Mouse (Mus musculus): ENCODE results near the gene Pla2g1b. TPM values are rescaled to one million over a fixed set of nuclear protein-coding genes. Genes with fewer than 3 reads are reported as not detected.
A peak's percentile ranks its signal among the peaks of the same experiment; 100 is the strongest.
"Not testable (repeated sequence)": the region's sequence is repeated elsewhere in the genome, so short reads cannot be mapped to it uniquely, and the experiment has no call there.

Gene Pla2g1b
- total RNA-seq, 2 experiments from 2014 or later, result 13.7 TPM; not detected in 1

- no peak for DNase-seq (ENCODE audit: low spot score in 2 of 2)
Measured at GRCm38 (mm10) chr5:115503035-115503434, 37.0 kb downstream of the Pla2g1b start.

- not testable (repeated sequence) for DNase-seq (ENCODE audit: low spot score in 2 of 2)
Measured at GRCm38 (mm10) chr5:115505617-115506016, 39.6 kb downstream of the Pla2g1b start.

DNA sequence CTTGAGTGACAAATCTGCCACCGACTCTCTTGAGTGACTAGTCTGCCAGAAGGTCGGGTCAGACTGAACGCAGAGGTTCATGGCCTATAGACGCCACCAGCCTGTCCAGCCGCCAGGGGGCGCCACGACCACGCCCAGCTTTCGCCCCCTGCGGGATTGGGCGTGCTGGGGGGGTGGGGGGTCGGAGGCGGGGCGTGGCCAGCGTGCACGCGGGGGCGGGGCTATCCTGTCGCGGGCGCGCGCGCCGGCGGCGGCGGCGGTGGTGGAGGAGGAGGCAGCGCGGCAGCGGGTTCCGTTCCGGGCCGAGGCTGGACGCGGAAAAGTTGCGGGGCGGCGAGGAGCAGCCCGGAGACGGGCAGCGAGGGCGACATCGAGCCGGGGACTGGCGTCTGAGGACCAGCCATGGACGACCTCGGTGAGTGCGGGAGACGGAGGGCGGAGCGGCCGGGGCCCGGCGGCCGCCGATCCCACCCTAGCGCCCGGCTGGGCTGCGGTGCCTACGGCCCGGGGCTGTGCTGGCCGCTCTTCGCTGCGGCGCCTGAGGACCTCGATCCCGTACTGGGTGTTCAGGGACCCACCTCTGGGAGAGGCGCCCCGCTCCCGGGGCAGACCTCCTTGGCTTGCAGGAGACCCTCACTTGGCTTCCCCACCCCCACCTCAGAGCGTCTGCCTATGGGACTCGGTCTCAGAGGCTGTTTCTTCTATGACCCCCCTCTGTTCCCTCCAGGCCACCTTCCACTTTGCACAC, 40.6 kb downstream of the Pla2g1b start, which contains the start of gene Pxn:
Gene Pxn, plus strand, starts transcription at position 223 of the 748 bp plus-strand sequence.
- DNase-seq (ENCODE audit: low spot score in 2 of 2), result peak; percentile 95 to 97

DNA sequence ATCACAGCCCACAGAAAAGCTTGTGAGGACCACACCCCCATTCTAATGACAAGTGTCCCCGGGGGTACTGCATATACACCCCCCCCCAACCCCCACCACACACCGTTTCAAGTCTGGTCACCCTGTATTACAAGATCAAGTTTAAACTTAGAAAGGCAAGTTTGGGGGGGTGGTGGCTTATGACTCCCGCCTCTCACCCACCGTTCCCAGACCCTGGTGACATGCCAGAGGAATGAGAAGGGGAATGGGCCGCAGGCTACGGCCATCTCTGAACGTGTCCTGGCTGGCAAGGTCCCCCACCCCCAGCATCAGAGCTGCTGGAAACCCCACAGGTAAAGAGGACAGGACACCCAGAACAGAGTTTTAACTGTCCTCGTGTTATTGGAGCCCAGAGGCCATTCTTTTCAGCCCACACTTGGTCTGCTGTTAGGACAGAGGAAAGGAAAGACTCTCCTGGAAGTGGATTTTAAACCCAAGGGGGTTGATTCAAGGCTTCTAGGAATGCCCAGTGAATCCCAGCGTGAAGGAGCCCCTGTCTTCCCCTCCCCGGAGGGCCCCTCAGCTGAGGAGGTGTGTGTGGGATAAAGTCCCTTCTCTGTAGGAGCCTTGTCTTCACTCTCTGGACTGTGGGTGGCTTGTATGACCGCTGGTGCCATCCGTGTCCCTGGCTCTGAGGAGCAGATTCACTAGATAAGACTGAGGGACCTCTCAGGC, 41.4 kb downstream of the Pla2g1b start:
- DNase-seq (ENCODE audit: low spot score in 2 of 2), result no peak

GRCm38 (mm10) chr5:115507981-115508858, 42.2 kb downstream of the Pla2g1b start:
- no peak for DNase-seq (ENCODE audit: low spot score in 2 of 2)

DNA sequence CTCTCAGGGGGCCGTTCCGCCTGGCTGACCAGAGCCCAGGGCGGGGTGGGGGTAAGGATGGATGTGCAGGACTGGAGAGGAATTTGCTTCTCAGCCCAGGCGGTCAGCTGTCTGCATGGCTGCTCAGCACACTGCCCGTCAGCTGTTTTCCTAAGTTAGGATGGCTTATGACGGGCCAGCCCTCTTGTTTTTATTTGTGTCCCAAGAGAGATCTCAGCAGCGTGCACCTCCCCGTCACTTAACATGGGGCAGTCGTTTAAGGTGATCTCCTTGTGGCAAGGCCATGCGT, 42.7 kb downstream of the Pla2g1b start:
- no peak for DNase-seq (ENCODE audit: low spot score in 2 of 2)

GRCm38 (mm10) chr5:115509321-115509761, 43.3 kb downstream of the Pla2g1b start:
- no peak for DNase-seq (ENCODE audit: low spot score in 2 of 2)

- DNase-seq (ENCODE audit: low spot score in 2 of 2), result no peak
Measured at GRCm38 (mm10) chr5:115509790-115510689, 44.0 kb downstream of the Pla2g1b start.

GRCm38 (mm10) chr5:115512375-115512774, 46.3 kb downstream of the Pla2g1b start:
- DNase-seq (ENCODE audit: low spot score in 2 of 2), result no peak

- no peak for DNase-seq (ENCODE audit: low spot score in 2 of 2)
Measured at GRCm38 (mm10) chr5:115513246-115513645, 47.2 kb downstream of the Pla2g1b start.

DNA sequence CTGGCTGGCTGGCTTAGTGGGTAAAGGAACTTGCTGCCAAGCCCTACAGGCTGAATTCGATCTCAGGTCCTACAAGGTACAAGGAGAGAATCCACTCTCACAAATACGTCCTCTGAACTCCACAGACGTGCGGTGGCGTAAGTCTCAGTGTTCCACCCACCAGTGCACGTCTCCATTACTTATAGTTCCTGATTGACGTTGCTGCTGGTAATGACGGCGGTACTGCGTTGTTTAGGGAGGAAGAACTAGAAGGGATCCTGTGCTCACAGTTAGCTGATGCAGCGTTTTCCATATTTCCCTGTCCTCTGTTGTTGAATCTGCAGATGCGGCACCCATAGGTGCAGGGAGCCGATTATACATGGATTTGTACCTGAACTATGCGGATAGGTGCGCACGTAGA, 47.7 kb downstream of the Pla2g1b start:
- no peak for DNase-seq (ENCODE audit: low spot score in 2 of 2)

DNA sequence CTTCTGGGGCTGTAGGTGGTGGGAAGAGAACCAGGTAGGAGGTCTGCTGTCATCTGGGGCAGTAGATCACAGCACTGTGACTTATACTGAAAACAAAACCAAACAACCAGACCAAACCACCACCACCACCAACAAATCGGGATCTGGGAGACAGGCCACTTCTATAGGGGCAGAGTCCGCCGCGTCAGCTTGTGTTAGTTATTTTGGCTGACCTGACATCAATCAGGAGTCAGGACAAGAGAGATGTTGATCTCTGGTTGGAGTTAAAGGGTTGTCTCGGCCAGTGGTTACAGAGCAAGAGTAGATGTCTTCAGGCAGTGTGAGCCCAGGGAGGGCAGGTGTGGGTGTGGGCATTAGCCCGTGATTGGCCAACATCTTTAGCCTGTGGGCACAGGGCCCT, 48.3 kb downstream of the Pla2g1b start:
- DNase-seq (ENCODE audit: low spot score in 2 of 2), result no peak

GRCm38 (mm10) chr5:115514896-115515587, 49.0 kb downstream of the Pla2g1b start:
- no peak for DNase-seq (ENCODE audit: low spot score in 2 of 2)

DNA sequence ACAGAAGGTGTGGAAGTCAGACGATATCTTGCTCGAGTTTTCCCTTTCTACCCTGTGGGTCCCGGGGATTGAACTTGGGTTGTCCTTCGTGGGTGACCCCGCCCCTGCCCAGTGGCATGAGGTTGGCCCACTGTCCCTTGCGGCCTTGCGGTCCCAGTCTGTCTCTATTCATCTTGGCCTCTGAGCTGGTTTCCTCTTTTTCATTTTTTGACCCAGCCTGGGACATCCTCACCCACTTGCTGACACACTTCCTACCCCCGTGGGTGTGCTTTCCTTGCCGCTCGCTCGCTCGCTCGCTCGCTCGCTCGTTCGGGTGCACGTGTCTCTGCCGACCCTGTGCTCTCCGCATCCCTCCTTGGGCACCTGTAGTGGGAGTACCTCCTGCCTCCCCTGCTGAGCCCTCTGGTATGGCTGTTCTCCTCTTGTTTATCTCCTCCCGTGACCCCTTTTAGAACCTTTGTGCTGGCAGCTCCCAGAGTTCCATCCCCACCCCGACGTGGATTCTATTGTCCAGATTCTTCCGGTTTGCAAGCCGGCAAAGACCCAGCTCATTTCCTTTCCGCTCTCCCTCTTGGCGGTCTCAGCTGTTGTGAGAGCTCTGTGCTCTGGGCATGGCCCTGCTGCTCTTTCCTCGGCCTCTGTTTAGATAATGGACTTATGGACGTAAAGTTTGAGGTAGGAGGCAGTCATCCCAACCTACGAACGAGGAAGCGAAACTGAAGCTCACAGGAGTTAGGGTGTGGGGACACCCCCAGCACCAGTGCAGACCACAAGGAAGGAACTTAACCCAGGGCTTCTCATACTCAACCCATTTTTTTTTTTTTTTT, 50.2 kb downstream of the Pla2g1b start:
- DNase-seq (ENCODE audit: low spot score in 2 of 2), result no peak

GRCm38 (mm10) chr5:115516908-115517307, 50.8 kb downstream of the Pla2g1b start:
- no peak for DNase-seq (ENCODE audit: low spot score in 2 of 2)

DNA sequence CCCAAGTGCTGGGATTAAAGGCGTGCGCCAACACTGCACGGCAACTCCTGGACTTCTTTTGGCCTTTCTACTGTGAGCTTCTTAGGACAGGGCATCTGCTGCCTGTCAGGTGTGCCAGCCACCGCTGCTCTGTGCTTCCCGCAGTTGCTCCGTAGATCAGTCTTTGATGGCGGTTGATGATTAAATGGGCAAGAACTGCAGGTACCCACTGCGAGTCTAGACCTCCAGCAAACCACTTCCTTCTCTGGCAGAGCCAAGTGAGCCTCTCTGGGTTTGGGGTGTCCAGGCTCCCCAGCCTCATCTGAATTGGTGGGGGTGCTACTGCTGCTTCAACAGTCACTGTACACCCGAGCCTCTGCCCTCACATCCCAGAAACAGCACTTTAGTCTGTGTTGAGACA, 51.4 kb downstream of the Pla2g1b start:
- no peak for DNase-seq (ENCODE audit: low spot score in 2 of 2)

DNA sequence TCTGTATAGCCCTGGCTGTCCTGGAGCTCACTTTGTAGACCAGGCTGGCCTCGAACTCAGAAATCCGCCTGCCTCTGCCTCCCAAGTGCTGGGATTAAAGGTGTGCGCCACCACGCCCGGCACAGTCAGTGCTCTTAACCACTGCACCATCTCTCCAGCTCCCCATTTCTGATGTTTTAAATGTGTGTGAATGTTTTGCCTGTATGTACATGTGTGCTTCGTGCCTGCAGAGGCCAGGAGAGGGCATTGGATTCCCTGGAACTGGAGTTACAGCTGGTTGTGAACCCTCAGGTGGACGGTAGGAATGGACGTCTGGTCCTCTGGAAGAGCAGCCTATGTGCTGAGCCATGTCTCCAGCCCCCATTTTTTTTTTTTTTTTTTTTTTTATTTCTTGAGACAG, 52.2 kb downstream of the Pla2g1b start:
- DNase-seq (ENCODE audit: low spot score in 2 of 2), result not testable (repeated sequence)

DNA sequence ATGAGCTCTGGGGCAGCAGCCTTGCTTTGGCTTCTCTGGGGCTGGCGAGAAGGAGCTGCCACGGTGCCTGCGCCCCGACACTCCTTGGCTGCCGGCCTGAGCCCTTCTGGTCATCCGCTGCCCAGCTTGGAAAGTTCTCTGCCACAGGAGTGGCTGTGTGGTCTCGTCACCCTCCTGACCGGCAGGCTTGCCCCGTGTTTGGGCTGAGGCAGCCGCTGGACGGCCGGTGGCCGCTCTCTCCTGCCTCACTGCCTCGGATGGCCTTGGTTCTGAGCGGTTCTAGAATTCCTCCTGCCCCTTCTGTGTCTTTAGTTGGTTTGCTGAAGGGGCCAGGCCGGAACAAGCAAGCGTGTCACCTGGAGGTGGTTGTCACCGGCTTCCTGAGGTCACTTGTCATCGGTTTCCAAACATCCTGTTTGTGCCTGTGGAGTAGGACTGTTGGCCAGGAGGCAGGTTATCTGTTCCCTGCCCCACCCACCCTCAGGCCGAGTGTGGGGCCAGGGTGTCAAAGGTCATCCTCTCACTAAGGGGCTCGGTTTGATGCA, 54.3 kb downstream of the Pla2g1b start:
- DNase-seq (ENCODE audit: low spot score in 2 of 2), result no peak
